Mouse (Mus musculus) urinary bladder, postnatal 4 days (tissue): ENCODE measurements around the gene Paqr4.
"Not testable (repeated sequence)": the region's sequence is repeated elsewhere in the genome, so short reads cannot be mapped to it uniquely, and the experiment has no call there.

Experiments used
- DNase-seq, 2 experiments: peaks; one replicate each; pipeline ENCODE4 v3.0.0; 2021 to 2022; ENCODE audit warnings: low spot score in 2 of 2

The Paqr4 gene

DNA sequence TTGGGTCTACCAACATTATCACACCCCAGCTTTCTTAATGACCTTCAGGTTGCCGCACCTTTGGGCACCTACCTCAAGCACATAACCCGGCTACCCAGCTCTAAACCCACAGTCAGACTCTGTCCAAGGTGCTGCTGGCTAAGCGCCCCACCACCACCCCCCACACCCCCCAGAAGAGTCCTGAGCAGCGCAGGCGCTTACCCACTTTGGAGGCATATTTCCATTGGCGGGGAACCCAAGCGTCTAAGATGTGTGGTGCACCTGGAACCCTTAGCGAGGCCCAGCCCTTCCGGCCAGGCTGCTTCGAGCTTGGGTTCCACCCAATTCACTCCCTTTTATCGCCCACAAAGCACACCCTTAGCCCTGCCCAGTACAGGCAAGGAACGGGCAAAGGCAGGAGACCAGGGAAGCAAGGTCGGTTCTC, at the start of gene Paqr4:
Gene Paqr4, minus strand, starts transcription at position 270 of the 424 bp plus-strand sequence.
- no peak for DNase-seq

DNA sequence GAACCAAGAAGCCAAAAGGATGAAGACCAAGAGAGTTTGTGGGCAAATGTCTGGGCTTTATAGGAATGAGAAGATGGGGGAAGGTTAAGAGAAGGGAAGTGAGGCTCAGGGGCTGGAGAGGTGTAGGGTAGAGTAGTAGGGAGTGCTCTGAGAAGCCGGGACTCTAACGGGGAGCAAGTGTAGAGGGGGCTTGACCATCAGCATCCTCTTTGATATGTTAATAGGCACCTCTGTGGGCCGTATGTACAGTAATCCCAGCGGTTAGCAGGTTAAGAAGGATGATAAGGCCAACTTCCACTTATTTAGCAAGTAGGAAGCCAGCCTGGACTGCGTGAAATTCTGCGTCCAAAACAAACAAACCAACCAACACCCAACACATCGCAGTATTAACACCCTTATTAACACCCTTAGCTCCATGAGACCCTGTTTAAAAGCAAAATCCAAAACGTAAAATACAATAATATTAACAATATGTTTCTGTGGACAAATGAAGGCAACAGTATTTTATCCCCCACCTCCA, 49.1 kb upstream of the Paqr4 start:
- no peak for DNase-seq

DNA sequence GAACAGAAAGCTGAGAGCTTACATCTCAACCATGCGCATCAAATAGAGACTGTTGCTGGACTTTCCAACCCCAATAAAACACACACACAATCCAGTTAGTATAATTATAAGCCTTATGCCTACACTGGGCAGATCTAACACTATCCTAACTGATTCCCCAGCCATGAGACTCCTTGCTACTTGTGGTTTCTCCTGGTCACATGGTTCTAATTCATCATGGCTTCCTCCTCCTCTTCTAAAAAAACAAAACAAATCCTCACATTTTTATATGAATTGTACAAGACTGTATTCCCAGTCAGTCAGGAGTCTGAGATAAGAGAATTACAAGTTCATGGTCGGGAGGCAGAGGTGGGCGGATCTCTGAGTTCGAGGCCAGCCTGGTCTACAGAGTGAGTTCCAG, 48.3 kb upstream of the Paqr4 start:
- no peak for DNase-seq

DNA sequence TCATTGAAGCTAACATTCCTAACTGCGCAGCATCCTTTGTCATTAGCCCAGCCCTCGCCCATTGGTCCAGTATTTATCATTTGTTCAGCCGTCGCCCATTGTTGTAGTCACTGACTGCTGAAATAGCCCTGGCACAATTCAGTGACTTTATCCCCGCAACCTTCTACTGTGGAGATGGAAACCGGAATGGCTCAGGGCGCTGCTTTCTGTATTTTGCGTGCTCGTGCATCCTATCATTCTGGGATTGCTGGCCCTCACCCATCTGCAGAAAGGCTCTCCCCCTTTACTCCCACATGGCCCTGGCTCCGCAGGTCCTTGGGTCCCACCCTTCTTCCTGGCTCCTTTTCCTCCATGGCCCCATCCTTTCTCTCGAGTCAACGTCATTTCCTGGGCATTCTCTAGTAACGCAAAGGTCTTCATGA, 45.9 kb upstream of the Paqr4 start:
- no peak for DNase-seq

DNA sequence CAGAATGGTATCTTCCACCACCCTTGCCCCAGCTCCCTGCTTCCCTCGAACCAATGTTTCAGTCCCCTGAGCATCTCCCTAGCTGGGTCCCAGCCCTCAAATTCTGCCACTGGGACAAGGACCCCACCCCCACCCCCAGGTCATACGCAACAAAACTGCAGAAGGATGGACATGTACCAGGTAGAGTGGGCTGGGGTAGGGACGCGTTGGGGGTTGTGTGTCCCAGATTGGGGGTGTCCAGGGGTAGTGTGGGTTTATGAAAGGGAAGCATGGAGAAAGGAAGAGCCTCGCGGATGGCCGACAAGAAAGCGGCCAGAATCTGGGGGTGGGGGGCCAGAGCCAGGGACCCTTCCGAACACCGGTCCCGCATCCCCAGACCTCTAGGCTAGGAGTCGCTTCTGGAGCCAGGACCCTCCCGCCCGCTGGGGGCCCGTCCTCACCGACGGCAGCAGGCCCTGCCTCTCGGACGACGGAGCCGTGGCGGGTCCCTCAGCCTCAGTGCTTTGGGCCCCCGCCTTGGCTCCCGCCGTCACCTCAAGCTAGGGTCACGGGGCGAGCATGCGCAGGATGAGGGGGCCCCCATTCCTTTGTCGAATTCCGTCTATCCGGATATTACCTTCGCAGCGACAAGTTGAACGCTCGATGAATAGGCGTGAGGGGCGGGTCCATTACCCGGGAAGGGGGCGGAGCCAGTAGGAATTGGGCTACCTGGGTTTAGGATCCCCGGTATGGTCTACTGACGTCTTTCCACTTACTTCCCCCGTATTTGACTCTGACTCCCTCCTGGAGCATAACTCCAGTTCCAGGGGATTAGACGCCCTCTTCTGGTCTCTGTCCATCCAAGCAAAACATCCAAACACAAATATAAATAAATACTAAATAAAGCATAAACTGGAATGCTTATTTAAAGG, 45.1 kb upstream of the Paqr4 start, which contains the start of gene Flywch2:
Gene Flywch2, minus strand, starts transcription at position 521 of the 911 bp plus-strand sequence.
- peak; percentile 71 to 84 for DNase-seq

DNA sequence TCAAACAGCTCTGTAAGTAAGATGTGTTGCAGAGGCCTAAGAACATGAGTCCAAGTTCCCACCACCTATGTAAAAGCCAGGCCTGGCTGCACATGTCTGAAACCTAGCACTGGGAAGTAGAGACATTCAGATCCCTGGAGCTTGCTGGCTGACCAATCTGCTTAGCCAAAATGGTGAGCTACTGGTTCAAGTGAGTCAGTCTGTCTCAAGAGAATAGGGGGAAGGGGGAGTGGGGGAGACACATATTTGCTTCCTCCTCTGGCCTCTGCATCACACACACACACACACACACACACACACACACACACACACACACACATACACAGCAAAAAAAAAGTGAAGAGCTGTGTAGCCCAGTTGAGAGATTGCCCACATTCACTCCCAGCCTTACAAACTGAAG, 42.7 kb upstream of the Paqr4 start:
- DNase-seq, result no peak

DNA sequence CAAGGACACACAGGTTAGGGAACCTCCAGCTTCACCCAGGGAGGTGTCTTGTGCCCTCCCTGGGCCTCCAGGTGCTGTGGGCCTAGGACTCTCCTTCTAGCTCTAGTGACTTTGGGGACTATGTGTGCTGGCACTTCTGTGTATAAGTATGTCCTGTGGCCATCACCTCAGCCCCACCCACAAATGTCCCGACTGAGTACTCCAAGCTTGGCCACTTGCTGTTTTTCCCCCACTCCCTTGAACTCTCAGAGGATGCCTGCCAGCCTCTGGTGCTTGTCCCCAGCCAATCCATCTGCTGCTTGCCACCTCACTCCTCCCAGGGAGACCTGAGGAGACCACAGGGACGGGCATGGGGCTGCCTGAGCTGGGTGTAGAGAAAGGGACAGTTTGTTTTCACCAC, 37.8 kb upstream of the Paqr4 start:
- DNase-seq, result no peak

DNA sequence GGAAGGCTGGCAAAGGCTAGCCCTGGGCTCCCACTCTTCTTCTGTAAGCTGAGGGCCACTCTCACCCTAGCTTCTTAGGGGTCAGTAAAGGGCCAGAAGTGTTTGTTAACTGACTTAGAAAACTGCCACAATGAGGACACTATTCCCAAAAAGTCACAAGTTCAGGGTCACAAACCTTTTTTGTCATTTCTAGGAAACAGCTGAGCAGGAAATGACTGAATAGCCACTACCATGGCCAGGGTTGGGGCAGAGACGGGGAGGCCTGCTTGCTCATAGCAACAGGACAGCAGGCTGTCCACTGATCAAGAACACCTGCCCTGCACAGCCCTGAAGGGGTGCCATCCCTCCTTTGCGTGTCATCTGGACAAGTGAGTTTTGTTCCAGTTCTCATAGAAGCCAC, 36.5 kb upstream of the Paqr4 start:
- DNase-seq, result no peak

DNA sequence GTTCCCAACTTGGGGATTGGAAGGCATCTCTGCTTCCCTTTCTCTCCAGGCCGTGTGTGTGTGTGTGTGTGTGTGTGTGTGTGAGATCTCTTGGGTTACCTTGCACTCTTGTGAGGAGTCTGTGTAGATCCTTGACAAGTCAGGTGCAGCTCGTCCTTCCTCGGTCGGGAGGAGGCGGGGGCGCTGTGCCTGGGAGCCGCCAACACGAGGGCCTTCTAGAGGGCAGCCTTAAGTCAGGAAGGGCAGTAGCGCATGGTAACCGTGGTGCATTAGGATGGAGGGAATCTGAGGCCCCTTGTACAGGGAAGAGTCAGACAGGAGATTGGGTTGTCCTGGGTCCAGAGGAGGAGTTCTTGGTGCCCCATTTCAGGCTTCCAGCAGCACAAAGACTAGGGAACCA, 35.5 kb upstream of the Paqr4 start:
- DNase-seq, result no peak

DNA sequence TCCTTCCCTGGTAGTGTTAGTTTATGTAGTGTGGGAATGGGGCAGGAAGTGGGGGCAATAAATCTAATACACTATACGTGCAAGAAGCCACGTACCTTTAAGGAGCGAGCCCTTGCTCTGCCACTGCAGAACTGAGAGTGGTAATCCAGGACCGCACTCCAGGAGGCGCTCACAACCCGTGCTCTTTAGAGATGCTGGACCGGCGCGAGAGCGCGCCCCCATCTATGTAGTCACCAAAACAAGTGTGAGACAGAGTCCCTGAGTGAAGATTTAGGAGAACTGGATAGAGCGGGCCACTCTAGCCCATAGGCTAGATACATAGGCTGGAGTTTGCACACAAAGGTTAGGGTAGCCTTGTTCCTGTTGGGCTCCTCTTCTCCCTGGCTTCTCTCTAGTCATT, 33.4 kb upstream of the Paqr4 start:
- DNase-seq, result peak; percentile 70 to 80

DNA sequence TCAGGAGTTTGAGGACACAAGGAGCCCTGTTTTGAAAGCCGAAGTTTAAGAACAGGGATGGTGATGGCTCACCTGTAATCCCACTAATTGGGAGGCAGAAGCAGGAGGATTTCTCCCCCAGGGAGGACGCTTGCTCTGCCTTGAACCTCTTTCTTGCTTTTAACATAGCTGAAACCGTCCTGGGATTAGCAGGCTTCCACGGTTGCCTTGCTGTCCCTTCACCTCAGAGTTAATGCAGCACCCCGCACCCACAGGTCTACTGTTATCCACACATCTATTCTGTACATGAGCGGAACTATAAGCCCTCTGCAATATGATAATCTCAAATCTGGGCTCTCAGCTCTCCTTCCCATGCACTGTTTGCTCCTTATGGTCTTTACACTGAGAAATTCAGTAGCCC, 33.0 kb upstream of the Paqr4 start:
- no peak for DNase-seq

DNA sequence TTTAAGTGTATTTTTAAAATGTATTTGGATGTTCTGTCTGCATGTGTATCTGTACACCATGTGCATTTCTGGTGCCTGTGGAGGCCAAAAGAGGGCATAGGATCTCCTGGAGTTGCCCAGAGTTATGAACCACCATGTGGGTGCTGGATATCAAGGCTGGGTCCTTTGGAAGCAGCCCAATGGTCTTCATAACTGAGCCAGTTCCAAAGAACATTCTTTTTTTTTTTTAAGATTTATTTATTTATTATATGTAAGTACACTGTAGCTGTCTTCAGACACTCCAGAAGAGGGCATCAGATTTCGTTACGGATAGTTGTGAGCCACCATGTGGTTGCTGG, 31.5 kb upstream of the Paqr4 start:
- DNase-seq, result not testable (repeated sequence)

DNA sequence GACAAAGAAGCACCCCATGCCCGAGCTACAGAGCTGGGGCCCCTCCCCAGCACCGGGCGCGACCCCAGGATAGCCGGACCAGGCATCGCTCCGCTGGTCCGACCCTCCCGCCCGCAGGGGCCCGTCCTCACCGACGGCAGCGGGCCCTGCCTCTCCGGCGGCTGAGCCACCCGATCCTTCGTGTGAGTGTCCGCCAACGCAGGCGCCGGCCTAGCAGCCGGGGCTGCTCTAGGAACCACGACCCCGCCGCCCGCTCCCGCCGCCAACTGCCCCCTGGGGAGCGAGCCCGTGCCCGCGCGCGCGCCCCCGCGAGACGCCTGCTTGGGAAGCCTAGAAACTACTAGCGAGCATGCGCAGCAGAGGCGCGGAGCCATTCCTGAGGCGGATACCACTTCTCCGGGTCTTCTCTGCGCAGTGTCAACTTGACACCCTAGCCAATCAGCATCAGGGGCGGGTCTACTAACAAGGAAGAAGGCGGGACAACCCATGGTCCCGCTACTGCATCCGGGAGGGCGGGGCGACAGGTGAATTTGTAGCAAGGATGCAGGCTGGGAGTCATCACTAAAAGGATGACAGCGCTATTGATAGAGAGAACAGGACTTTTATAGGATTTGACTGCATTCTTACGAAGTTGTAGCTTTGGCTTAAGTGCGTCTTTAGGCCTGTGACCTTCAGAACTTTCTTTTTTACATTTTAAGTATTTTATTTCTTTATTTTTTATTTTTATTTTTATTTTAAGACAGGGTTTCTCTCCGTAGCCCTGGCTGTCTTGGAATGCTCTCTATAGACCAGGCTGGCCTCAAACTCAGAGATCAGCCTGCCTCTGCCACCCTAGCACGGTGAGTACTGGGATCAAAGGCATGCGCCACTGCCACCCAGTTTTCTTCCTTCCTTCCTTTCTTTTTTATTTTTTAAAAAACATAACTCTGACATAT, 30.9 kb upstream of the Paqr4 start, which contains the start of gene Flywch1:
Gene Flywch1, minus strand, starts transcription at position 319 of the 935 bp plus-strand sequence.
- DNase-seq, result peak; percentile 96 to 97

DNA sequence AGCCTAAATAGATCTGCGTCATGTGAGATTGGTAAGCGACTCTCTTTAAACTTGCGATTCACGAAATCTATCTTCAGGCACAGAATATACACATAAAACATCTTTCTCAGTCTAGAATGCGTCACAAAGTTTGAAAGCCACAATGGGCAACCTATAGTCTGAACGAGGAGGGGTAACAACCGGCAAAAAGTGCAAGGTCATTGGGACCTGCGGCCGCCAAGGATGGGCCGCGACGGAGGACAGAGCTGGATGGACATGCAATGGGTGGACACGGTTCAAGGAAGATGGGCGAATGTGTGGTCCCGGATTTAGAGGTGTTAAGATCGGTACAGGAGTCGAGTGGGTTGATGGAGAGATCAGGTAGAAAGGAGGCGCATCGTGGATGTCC, 30.2 kb upstream of the Paqr4 start:
- no peak for DNase-seq

DNA sequence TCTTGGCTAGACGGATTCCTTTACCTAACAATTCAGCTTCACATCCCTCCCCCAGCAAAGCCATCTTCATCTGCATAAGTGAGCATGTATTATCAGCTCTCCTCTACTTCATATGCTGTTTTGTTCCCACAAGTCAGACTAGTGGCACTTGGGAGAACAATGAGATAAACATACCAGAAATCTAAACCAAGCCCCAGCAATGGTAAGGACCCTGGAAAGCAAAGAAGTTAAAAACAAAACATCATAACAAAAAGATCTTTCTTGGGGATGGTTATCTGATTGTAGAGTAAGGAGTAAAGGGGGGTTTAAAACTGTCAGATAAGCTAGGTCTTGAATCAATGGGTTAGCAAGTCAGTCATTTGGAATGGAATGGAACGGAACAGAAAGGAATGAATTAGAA, 29.8 kb upstream of the Paqr4 start:
- no peak for DNase-seq

DNA sequence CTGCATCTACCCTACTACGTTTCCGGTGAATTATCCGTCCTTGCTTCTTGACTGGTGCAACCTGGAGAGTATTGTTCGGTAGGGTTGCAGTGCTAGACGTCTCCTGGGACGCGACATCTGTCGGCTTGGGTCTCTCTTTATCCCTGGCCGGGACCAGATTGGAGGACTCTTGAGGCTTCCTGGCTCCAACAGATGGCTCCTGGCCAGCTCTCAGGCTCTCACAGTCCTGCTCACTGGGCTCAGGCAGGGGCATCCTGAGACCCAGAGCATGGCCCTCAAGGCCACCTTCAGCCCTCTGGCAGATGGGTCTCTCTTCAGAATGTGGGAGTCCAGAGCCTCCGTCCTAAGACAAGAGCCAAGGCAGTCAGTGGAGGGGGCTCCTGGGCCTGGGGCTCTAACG, 22.3 kb upstream of the Paqr4 start:
- no peak for DNase-seq

DNA sequence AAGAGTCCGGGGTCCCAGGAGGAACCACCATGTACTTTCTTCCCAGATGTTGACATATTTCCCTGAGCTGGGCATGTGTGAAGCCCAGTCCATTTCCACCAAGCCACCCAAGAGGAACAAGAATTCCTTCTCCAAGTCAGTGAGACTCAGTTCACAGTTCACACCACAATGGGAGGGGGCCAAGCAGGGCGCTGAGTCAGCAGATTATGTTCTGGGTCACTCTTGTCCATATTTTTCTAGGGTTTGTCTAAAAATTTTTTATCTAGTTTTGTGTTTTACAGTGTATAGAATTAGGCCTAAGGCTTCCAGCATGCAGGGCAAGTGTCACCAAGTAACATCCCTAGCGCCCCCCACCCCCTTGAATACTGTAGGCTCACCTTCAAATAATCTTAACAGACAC, 20.5 kb upstream of the Paqr4 start:
- DNase-seq, result no peak

DNA sequence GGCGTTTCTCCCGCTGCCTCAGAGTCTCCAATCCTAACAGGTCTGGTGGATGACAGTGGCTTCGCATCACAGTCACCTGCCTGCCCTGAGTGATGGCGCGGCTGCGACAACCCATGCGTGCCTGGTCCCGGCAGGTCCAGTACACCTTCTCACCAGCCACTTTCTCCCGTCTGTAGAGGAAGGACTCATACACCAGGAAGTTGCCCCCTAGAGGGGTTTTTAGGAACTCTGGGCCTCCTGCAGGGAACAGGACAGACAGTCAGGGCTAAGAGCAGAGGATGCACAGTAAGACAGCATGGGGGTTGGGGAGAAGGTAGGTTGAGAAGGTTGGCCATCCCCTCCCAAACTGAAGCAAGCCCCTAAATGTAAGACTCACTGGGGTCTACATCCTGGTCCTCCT, 19.6 kb upstream of the Paqr4 start:
- no peak for DNase-seq

DNA sequence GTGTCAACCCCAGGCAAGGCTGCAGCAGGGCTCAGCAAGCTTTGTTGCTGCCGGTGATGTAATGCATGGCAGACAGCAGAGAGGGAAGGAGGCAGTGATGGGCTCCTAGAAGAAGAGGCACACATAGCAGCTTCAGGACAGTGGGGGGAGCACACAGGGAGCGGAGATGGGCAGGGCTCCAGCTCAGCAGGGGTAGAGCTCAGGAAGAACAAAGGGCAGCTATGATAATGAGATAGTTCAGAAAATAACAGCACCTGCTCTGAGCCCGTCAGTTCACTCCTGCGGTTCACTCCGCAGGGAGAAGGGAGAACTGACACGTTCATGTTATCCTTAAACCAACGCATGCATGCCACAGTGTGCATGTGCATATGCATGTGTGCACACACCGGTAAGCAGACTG, 18.1 kb upstream of the Paqr4 start:
- DNase-seq, result no peak

DNA sequence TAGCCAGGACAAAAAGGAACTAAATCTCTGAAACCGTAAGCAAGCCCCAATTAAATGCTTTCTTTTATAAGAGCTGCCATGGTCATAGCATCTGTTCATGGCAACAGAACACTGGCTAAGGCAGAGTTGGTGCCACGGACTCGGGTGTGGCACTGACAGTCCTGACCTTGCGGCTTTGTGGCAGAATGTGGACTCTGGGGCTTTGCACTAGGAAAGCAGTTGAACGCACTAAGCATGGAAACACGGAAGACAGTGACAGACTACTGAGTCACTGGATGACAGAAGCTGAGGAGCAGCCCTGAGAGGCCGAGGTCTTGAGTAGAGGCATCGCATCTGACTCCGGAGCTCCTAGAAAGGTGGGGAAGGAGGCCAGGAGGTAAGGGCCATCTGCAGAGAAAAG, 16.9 kb upstream of the Paqr4 start:
- DNase-seq, result no peak

DNA sequence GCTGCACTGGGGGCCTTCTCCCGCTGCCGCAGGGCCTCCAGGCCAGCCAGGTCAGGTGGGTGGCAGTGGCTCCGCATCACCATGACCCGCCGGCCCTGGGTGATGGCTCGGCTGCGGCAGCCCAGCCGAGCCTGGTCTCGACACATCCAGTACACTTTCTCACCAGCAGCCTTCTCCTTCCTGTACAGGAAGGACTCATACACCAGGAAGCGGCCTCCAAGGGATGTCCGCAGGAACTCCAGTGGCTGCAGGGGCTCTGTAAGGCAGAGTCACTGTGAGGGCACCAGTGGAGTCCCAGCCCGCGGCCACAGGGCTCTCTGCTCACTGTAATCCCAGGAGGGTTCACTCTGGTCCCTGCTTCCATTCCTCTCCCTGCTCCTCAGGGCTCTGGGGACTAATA, 15.0 kb upstream of the Paqr4 start:
- no peak for DNase-seq
